Mouse (Mus musculus) ES-Bruce4 (cell line): ENCODE results near the gene Mettl21a. TPM values are rescaled to one million over a fixed set of nuclear protein-coding genes. Genes with fewer than 3 reads are reported as not detected.

Source experiments
- H3K27ac ChIP-seq: 2 replicates; pipeline ENCODE4 v1.5.1; 2012; ENCODE audit warnings: low read length, inconsistent platforms; ENCODE audit not compliant: insufficient read depth
- H3K27me3 ChIP-seq: 2 replicates; pipeline ENCODE4 v1.6.1; 2012; ENCODE audit warnings: mild to moderate bottlenecking, low read length, inconsistent platforms; ENCODE audit not compliant: control insufficient read depth, poor library complexity, insufficient read depth, severe bottlenecking
- H3K36me3 ChIP-seq: 2 replicates; pipeline ENCODE4 v1.6.1; 2012; ENCODE audit warnings: inconsistent platforms, mild to moderate bottlenecking, low read length, moderate library complexity; ENCODE audit not compliant: control insufficient read depth, poor library complexity, insufficient read depth, severe bottlenecking
- H3K4me1 ChIP-seq: one replicate; pipeline ENCODE4 v1.8.1; 2011; ENCODE audit warnings: low read length; ENCODE audit not compliant: control insufficient read depth, insufficient read depth
- H3K4me3 ChIP-seq: 2 replicates; pipeline ENCODE4 v1.5.1; 2011; ENCODE audit warnings: low read depth, mild to moderate bottlenecking, low read length
- H3K9ac ChIP-seq: 2 replicates; pipeline ENCODE4 v1.6.1; 2012; ENCODE audit warnings: low read depth, mild to moderate bottlenecking, inconsistent platforms; ENCODE audit not compliant: poor library complexity, severe bottlenecking
- H3K9me3 ChIP-seq: replicated peaks from 2 replicates; pipeline ENCODE4 v1.6.1; 2012; ENCODE audit warnings: mild to moderate bottlenecking, low read length, inconsistent platforms; ENCODE audit not compliant: control insufficient read depth, poor library complexity, insufficient read depth, severe bottlenecking
- CTCF ChIP-seq: IDR thresholded peaks from one replicate; pipeline ENCODE4 v1.8.1; 2011; ENCODE audit warnings: low read depth, low read length
- EP300 ChIP-seq: IDR thresholded peaks from 2 replicates; pipeline ENCODE4 v1.6.1; 2011; ENCODE audit warnings: low read depth, low read length; ENCODE audit not compliant: insufficient read depth
- POLR2A ChIP-seq: IDR thresholded peaks from one replicate; pipeline ENCODE4 v1.8.1; 2011; ENCODE audit warnings: low read length; ENCODE audit not compliant: insufficient read depth
- polyA plus RNA-seq: library from polyadenylated mRNA; stranded (reverse); fragments of >200 nt; gene quantifications from 2 replicates; pipeline ENCODE4 v1.2.4, GENCODE M21; 2011; ENCODE audit warnings: low read depth; ENCODE audit not compliant: missing spikeins, insufficient read depth, insufficient read length

The Mettl21a gene
- polyA plus RNA-seq, 1 experiment = 14.5 TPM

GRCm38 (mm10) chr1:64617715-64617984 is 608 bp upstream of the Mettl21a start:
- peak; percentile 76 for TF ChIP-seq CTCF
- TF ChIP-seq EP300 = no peak

GRCm38 (mm10) chr1:64616531-64616880 is 536 bp downstream of the Mettl21a start:
- Histone ChIP-seq H3K4me3 (peak overlapping the region; percentile 83), H3K27ac (no peak overlapping the region), H3K9me3 (no peaks in the 10 kb centered on the region), H3K36me3 (no peaks in the 10 kb centered on the region), H3K9ac (peak overlapping the region; percentile 74), H3K4me1 (no peaks in the 10 kb centered on the region), H3K27me3 (no peaks in the 10 kb centered on the region)
- no peak for TF ChIP-seq CTCF

More at GRCm38 (mm10) chr1:64617715-64617984, 608 bp upstream of the Mettl21a start:
- Histone ChIP-seq H3K27ac (no peak overlapping the region), H3K4me3 (peak overlapping the region; percentile 83), H3K27me3 (no peaks in the 10 kb centered on the region), H3K9ac (peak overlapping the region; percentile 74), H3K4me1 (no peaks in the 10 kb centered on the region), H3K9me3 (no peaks in the 10 kb centered on the region), H3K36me3 (no peaks in the 10 kb centered on the region)

- no peaks in the 10 kb centered on the region for H3K27me3 ChIP-seq
- TF ChIP-seq EP300 = no peak
- no peak for TF ChIP-seq CTCF
- no peak for TF ChIP-seq POLR2A
- H3K27ac ChIP-seq = no peak overlapping the region
- no peaks in the 10 kb centered on the region for H3K4me1 ChIP-seq
- H3K9ac ChIP-seq = no peak overlapping the region
- H3K36me3 ChIP-seq = no peaks in the 10 kb centered on the region
- no peaks in the 10 kb centered on the region for H3K9me3 ChIP-seq
- H3K4me3 ChIP-seq = no peak overlapping the region
Measured at GRCm38 (mm10) chr1:64616076-64616475, 966 bp downstream of the Mettl21a start.

- H3K9ac ChIP-seq = no peak overlapping the region
- no peaks in the 10 kb centered on the region for H3K27me3 ChIP-seq
- no peaks in the 10 kb centered on the region for H3K9me3 ChIP-seq
- no peaks in the 10 kb centered on the region for H3K4me1 ChIP-seq
- no peak overlapping the region for H3K27ac ChIP-seq
- no peak overlapping the region for H3K4me3 ChIP-seq
- H3K36me3 ChIP-seq = no peaks in the 10 kb centered on the region
- TF ChIP-seq EP300 (no peak), CTCF (no peak), POLR2A (no peak)
Measured at GRCm38 (mm10) chr1:64615531-64615991, 1.5 kb downstream of the Mettl21a start.

GRCm38 (mm10) chr1:64614801-64615345 is 2.2 kb downstream of the Mettl21a start:
- no peaks in the 10 kb centered on the region for H3K9me3 ChIP-seq
- no peak overlapping the region for H3K27ac ChIP-seq
- H3K4me1 ChIP-seq = no peaks in the 10 kb centered on the region
- no peaks in the 10 kb centered on the region for H3K27me3 ChIP-seq
- H3K4me3 ChIP-seq = no peak overlapping the region
- H3K9ac ChIP-seq = no peak overlapping the region
- TF ChIP-seq POLR2A (no peak), CTCF (no peak), EP300 (no peak)
- H3K36me3 ChIP-seq = no peaks in the 10 kb centered on the region; the same call in 1 of the 2 replicates

GRCm38 (mm10) chr1:64614311-64614710 is 2.7 kb downstream of the Mettl21a start:
- Histone ChIP-seq H3K36me3 (no peaks in the 10 kb centered on the region; the same call in 1 of the 2 replicates), H3K9me3 (no peaks in the 10 kb centered on the region), H3K4me3 (no peak overlapping the region), H3K27ac (no peak overlapping the region), H3K27me3 (no peaks in the 10 kb centered on the region), H3K4me1 (no peaks in the 10 kb centered on the region), H3K9ac (no peak overlapping the region)
- TF ChIP-seq CTCF (no peak), POLR2A (no peak), EP300 (no peak)
